Mouse (Mus musculus) adrenal gland, postnatal 0 days (tissue): ENCODE measurements around the gene Trp53. TPM values are rescaled to one million over a fixed set of nuclear protein-coding genes. Genes with fewer than 3 reads are reported as not detected.

Source experiments
- microRNA-seq: library from miRNA; unstranded; fragments of <30 nt; microRNA quantifications from one replicate; pipeline ENCODE4, GENCODE M21; 2016; ENCODE audit warnings: borderline replicate concordance; ENCODE audit not compliant: insufficient number of aligned reads
- polyA plus RNA-seq: library from polyadenylated mRNA; unstranded; fragments of >200 nt; fragmentation: Nextera tagmentation; extraction: Ambion mirVana; gene quantifications from 2 replicates; pipeline ENCODE4 v1.2.1, GENCODE M21; 2015

The Trp53 gene
- polyA plus RNA-seq: 50.4 and 67.8 TPM in 2 replicates

GRCm38 (mm10) chr11:69580091-69580514, at the start of gene Trp53, which contains the start of gene Wrap53:
Gene Trp53 (plus strand): TSS chr11:69580359.
Gene Wrap53 (minus strand): TSS chr11:69580255.

GRCm38 (mm10) chr11:69549060-69549656, 31.0 kb upstream of the Trp53 start, which contains the start of gene Dnah2:
Gene Dnah2 (minus strand): TSS chr11:69549110.

GRCm38 (mm10) chr11:69559851-69560765, 20.1 kb upstream of the Trp53 start, which contains the start of gene Efnb3:
Gene Efnb3 (minus strand): TSS chr11:69560205.

GRCm38 (mm10) chr11:69605726-69606490, 25.7 kb downstream of the Trp53 start, which contains the start of gene Atp1b2:
Gene Atp1b2 (minus strand): TSS chr11:69605942.

GRCm38 (mm10) chr11:69617805-69618204, 37.6 kb downstream of the Trp53 start, which contains the start of gene Shbg:
Gene Shbg (minus strand): TSS chr11:69617905.

GRCm38 (mm10) chr11:69621571-69622268, 41.6 kb downstream of the Trp53 start, which contains the start of gene Sat2:
Gene Sat2 (plus strand): TSS chr11:69622024.

GRCm38 (mm10) chr11:69632284-69633089, 52.3 kb downstream of the Trp53 start, which contains the start of gene Fxr2:
Gene Fxr2 (plus strand): TSS chr11:69632990.

Small RNA genes lying within 50 kb of the gene (microRNA-seq; reads per million reads assigned to microRNA genes)
- gene Mir467f: not detected

Other genes starting within 250 kb of the Trp53 start
- 11.8 and 19.2 TPM in 2 replicates for gene Rnf227, start 239.9 kb upstream of the Trp53 start, polyA plus RNA-seq
- 20.4 and 27.7 TPM in 2 replicates for gene Chd3, start 211.0 kb upstream of the Trp53 start, polyA plus RNA-seq
- gene Naa38, start 184.9 kb upstream of the Trp53 start, polyA plus RNA-seq: 338 and 498 TPM in 2 replicates
- 16.4 and 21.0 TPM in 2 replicates for gene Cyb5d1, start 184.7 kb upstream of the Trp53 start, polyA plus RNA-seq
- gene Tmem88, start 182.1 kb upstream of the Trp53 start, polyA plus RNA-seq: 36.4 and 44.7 TPM in 2 replicates
- 13.8 and 14.7 TPM in 2 replicates for gene Kdm6b, start 166.7 kb upstream of the Trp53 start, polyA plus RNA-seq
- gene Dnah2, start 31.2 kb upstream of the Trp53 start, polyA plus RNA-seq: 0.30 and 1.3 TPM in 2 replicates
- 9.0 and 17.2 TPM in 2 replicates for gene Efnb3, start 20.2 kb upstream of the Trp53 start, polyA plus RNA-seq
- 10.6 and 11.8 TPM in 2 replicates for gene Wrap53, start 104 bp upstream of the Trp53 start, polyA plus RNA-seq
- 25.4 and 32.3 TPM in 2 replicates for gene Atp1b2, start 25.6 kb downstream of the Trp53 start, polyA plus RNA-seq
- gene Shbg, start 37.5 kb downstream of the Trp53 start, polyA plus RNA-seq: 0.14 TPM in 1 of 2 replicates, not detected in the other
- gene Sat2, start 41.7 kb downstream of the Trp53 start, polyA plus RNA-seq: 41.0 and 44.3 TPM in 2 replicates
- 17.0 and 23.2 TPM in 2 replicates for gene Fxr2, start 52.6 kb downstream of the Trp53 start, polyA plus RNA-seq
- not detected in 2 replicates for gene Sox15, start 75.0 kb downstream of the Trp53 start, polyA plus RNA-seq
- gene Mpdu1, start 82.3 kb downstream of the Trp53 start, polyA plus RNA-seq: 75.5 and 97.1 TPM in 2 replicates
- gene Cd68, start 85.8 kb downstream of the Trp53 start, polyA plus RNA-seq: 34.5 TPM in 2 replicates
- 393 and 466 TPM in 2 replicates for gene Eif4a1, start 92.1 kb downstream of the Trp53 start, polyA plus RNA-seq
- gene Senp3, start 101.7 kb downstream of the Trp53 start, polyA plus RNA-seq: 46.6 and 53.5 TPM in 2 replicates
- gene Tnfsf13, start 105.4 kb downstream of the Trp53 start, polyA plus RNA-seq: 0.80 TPM in 2 replicates
- gene Tnfsf12, start 115.5 kb downstream of the Trp53 start, polyA plus RNA-seq: 17.7 and 26.1 TPM in 2 replicates
- gene Tnfsfm13, start 115.7 kb downstream of the Trp53 start, polyA plus RNA-seq: 9.2 and 12.7 TPM in 2 replicates
- 18.7 and 21.8 TPM in 2 replicates for gene Polr2a, start 178.3 kb downstream of the Trp53 start, polyA plus RNA-seq
- 0.22 TPM in 1 of 2 replicates, not detected in the other for gene Slc35g3, start 181.6 kb downstream of the Trp53 start, polyA plus RNA-seq
- 3.7 and 4.4 TPM in 2 replicates for gene Zbtb4, start 185.6 kb downstream of the Trp53 start, polyA plus RNA-seq
- 1.9 and 2.8 TPM in 2 replicates for gene Chrnb1, start 215.6 kb downstream of the Trp53 start, polyA plus RNA-seq
- 0.91 and 0.92 TPM in 2 replicates for gene Fgf11, start 221.5 kb downstream of the Trp53 start, polyA plus RNA-seq
- 1.4 and 1.8 TPM in 2 replicates for gene Tmem102, start 225.3 kb downstream of the Trp53 start, polyA plus RNA-seq
- gene Gm39566, start 234.9 kb downstream of the Trp53 start, polyA plus RNA-seq: not detected in 2 replicates
- gene Spem2, start 238.1 kb downstream of the Trp53 start, polyA plus RNA-seq: not detected in 2 replicates
- not detected in 2 replicates for gene Spem1, start 241.8 kb downstream of the Trp53 start, polyA plus RNA-seq